Mouse (Mus musculus) G1E (cell line): ENCODE results near the gene Ell.

Source experiments
- CTCF ChIP-seq: IDR thresholded peaks from 2 replicates; pipeline ENCODE4 v1.5.1; 2012; ENCODE audit warnings: low read depth, low read length, inconsistent platforms, mixed read lengths
- GATA1 ChIP-seq: IDR thresholded peaks from 2 replicates; pipeline ENCODE4 v1.6.1; 2012; ENCODE audit warnings: borderline replicate concordance, low read length, inconsistent platforms, mixed read lengths
- GATA2 ChIP-seq: IDR thresholded peaks from 2 replicates; pipeline ENCODE4 v1.6.1; 2012; ENCODE audit warnings: low read depth, low read length, inconsistent platforms, borderline replicate concordance
- POLR2AphosphoS5 ChIP-seq: IDR thresholded peaks from 2 replicates; pipeline ENCODE4 v1.6.1; 2012; ENCODE audit warnings: low read depth, low read length, inconsistent platforms; ENCODE audit not compliant: insufficient replicate concordance
- TAL1 ChIP-seq: conservative IDR thresholded peaks from 2 replicates; pipeline ENCODE4 v1.6.1; 2012; ENCODE audit warnings: low read depth, low read length, inconsistent platforms, mixed read lengths

DNA sequence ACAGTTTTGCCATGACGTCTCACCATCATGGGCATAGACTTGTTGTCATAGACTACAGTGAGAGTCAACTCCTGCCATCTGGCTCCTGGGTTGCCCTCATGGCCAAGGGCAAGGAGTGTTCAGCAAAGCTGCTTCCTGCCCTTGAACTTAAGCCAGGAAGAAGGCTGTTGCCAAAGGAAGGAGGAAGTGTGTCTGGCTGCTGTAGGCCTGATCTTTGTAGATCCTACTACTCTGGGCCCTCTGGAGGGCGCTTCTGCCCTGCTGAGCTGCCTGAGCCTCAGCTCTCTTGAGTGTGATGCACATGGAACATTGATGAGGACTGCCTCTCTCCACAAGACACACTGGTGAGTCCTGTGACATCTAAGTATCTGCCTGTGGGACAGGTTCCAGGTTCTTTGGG lies 20.8 kb downstream of the Ell start:
- TF ChIP-seq CTCF: no peak
- no peak for TF ChIP-seq POLR2AphosphoS5
- TF ChIP-seq GATA2: no peak
- TF ChIP-seq GATA1: no peak
- no peak for TF ChIP-seq TAL1
